Mouse (Mus musculus) stomach, embryonic 14.5 days (tissue): ENCODE data around the gene Socs5. TPM values are rescaled to one million over a fixed set of nuclear protein-coding genes. Genes with fewer than 3 reads are reported as not detected.

Experiments
- ATAC-seq: fragments of 200-750 bp; cut with Nextera tagmentation; 2 replicates; pipeline ENCODE4 v1.8.0; 2017; ENCODE audit warnings: low read depth, moderate TSS enrichment; ENCODE audit not compliant: insufficient number of reproducible peaks, insufficient read depth, low FRiP score
- H3K27ac ChIP-seq: fragments of 300-500 bp; sonication (generic); 2 replicates; pipeline ENCODE4 v1.5.1; 2014; ENCODE audit warnings: mild to moderate bottlenecking, low read length, moderate library complexity, mixed read lengths
- H3K27me3 ChIP-seq: fragments of 300-500 bp; sonication (generic); 2 replicates; pipeline ENCODE4 v1.6.1; 2014; ENCODE audit warnings: low read length, control low read depth, mixed read lengths; ENCODE audit not compliant: control insufficient read depth, insufficient read depth
- H3K36me3 ChIP-seq: fragments of 300-500 bp; sonication (generic); 2 replicates; pipeline ENCODE4 v1.6.1; 2014; ENCODE audit warnings: mild to moderate bottlenecking, control low read depth, low read length, moderate library complexity, mixed read lengths; ENCODE audit not compliant: control insufficient read depth, insufficient read depth
- H3K4me1 ChIP-seq: fragments of 300-500 bp; sonication (generic); 2 replicates; pipeline ENCODE4 v1.6.1; 2014; ENCODE audit warnings: low read length, control low read depth, mixed read lengths; ENCODE audit not compliant: control insufficient read depth, insufficient read depth
- H3K4me2 ChIP-seq: fragments of 300-500 bp; sonication (generic); replicated peaks from 2 replicates; pipeline ENCODE4 v1.6.1; 2014; ENCODE audit warnings: low read depth, low read length, control low read depth
- H3K4me3 ChIP-seq: fragments of 300-500 bp; sonication (generic); 2 replicates; pipeline ENCODE4 v1.5.1; 2014; ENCODE audit warnings: low read depth, low read length, control low read depth
- H3K9ac ChIP-seq: fragments of 300-500 bp; sonication (generic); replicated peaks from 2 replicates; pipeline ENCODE4 v1.6.1; 2014; ENCODE audit warnings: low read depth, mild to moderate bottlenecking, control low read depth, low read length, moderate library complexity, mixed read lengths
- H3K9me3 ChIP-seq: fragments of 300-500 bp; sonication (generic); 2 replicates; pipeline ENCODE4 v1.6.1; 2016; ENCODE audit warnings: low read depth, low read length, control low read depth; ENCODE audit not compliant: control insufficient read depth
- WGBS: fragments of 180-500 bp; shearing (Covaris S2); extraction: QIAGEN DNeasy Blood & Tissue Kit; methylation state at CpG from one replicate; pipeline ENCODE4 v1.1.7; 2014; 5-methylcytosine and 5-hydroxymethylcytosine counted together
- polyA plus RNA-seq: library from polyadenylated mRNA; unstranded; fragments of >200 nt; fragmentation: Nextera tagmentation; extraction: Ambion mirVana; gene quantifications from 2 replicates; pipeline ENCODE4 v1.2.1, GENCODE M21; 2014

Socs5 gene
- polyA plus RNA-seq, 1 experiment from 2014 or later: 15.9 TPM

- H3K36me3 ChIP-seq: no peaks in the 10 kb centered on the region
- H3K27me3 ChIP-seq: no peaks in the 10 kb centered on the region
- H3K4me2 ChIP-seq: no peak overlapping the region
- H3K9ac ChIP-seq: no peak overlapping the region
- no peak for ATAC-seq
- no peaks in the 10 kb centered on the region for H3K9me3 ChIP-seq
- H3K4me1 ChIP-seq: no peaks in the 10 kb centered on the region
- H3K27ac ChIP-seq: no peak overlapping the region
- H3K4me3 ChIP-seq: no peak overlapping the region
- 85% methylated on average over 7 of the region's 7 CpGs for WGBS
These were observed 26.8 kb upstream of the Socs5 start for GRCm38 (mm10) chr17:87080724-87081123.

DNA sequence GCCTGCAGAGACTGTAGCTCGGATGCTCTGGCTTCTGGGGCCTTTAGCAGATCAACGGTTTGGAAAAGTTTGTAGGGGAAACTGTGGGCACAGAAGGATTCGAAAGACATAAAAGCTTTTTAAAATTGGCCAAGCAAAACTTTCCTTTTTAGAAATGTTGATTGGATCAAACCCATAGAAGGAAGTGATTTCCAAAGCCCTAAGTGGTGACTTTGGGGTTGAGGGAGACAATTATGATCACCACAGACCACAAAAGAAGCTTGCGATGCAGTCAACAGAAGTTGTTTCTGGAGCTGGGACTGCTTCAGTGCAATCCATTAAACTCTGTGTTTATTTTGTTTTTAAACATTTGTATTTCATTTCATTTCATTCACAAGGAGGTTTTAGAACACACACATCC lies 24.9 kb upstream of the Socs5 start:
- Histone ChIP-seq H3K9me3 (no peaks in the 10 kb centered on the region), H3K4me1 (no peaks in the 10 kb centered on the region), H3K36me3 (no peaks in the 10 kb centered on the region), H3K4me2 (no peak overlapping the region), H3K27ac (no peak overlapping the region), H3K4me3 (no peak overlapping the region), H3K9ac (no peak overlapping the region), H3K27me3 (no peaks in the 10 kb centered on the region)
- 87% methylated on average over 4 of the region's 4 CpGs for WGBS
- ATAC-seq: no peak

DNA sequence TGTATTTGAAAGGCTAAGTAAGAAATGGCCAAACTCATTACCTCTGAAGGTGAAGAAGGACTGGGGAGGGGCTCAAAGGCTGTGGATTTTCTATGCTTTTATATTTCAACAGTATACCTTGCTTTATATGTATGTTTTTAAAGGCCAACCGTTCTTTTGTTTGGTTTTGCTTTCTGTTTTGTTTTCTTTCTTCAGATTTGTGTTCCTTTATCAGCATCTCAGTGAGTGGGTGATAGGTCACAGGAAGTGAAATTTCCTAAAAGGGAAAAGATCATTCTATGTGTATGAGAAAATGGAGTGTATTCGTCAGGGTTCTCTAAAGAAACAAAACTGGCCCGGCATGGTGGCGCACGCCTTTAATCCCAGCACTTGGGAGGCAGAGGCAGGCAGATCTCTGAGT lies 23.8 kb upstream of the Socs5 start:
- no peaks in the 10 kb centered on the region for H3K9me3 ChIP-seq
- no peak overlapping the region for H3K4me3 ChIP-seq
- ATAC-seq: no peak

DNA sequence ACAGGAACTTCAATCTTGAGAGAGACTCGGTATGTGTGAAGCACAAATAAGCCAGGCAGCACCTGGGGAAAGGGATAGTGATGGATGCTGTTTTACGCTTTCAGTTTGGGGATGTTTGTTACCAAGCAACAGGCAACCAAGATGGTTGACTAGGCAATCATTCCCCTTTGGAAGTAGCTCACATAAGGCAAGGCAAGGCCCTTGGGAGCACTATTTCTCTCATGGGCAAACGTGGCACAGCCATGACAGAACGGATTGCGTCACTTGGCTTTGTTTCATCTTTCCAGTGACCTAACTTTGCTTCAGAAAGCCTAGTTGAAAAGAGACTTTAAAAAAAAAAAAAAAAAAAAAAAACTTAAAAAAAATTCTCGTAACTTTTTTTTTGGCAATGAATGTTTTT lies 21.8 kb upstream of the Socs5 start:
- H3K9me3 ChIP-seq: no peaks in the 10 kb centered on the region
- WGBS: 80% methylated on average over 6 of the region's 6 CpGs
- no peak overlapping the region for H3K4me2 ChIP-seq
- no peak overlapping the region for H3K9ac ChIP-seq
- no peak for ATAC-seq
- no peaks in the 10 kb centered on the region for H3K27me3 ChIP-seq
- no peak overlapping the region for H3K4me3 ChIP-seq
- no peaks in the 10 kb centered on the region for H3K4me1 ChIP-seq
- H3K27ac ChIP-seq: no peak overlapping the region
- H3K36me3 ChIP-seq: no peaks in the 10 kb centered on the region

More for the DNA sequence above, 23.8 kb upstream of the Socs5 start:
- 86% methylated on average over 5 of the region's 5 CpGs for WGBS
- Histone ChIP-seq H3K36me3 (no peaks in the 10 kb centered on the region), H3K27me3 (no peaks in the 10 kb centered on the region), H3K4me2 (no peak overlapping the region), H3K27ac (no peak overlapping the region), H3K9ac (no peak overlapping the region), H3K4me1 (no peaks in the 10 kb centered on the region)

- Histone ChIP-seq H3K4me3 (no peak overlapping the region), H3K9ac (no peak overlapping the region), H3K36me3 (no peaks in the 10 kb centered on the region), H3K27me3 (no peaks in the 10 kb centered on the region), H3K4me1 (no peaks in the 10 kb centered on the region), H3K4me2 (no peak overlapping the region), H3K27ac (no peak overlapping the region), H3K9me3 (no peaks in the 10 kb centered on the region)
- 81% methylated on average over 7 of the region's 7 CpGs for WGBS
- ATAC-seq: no peak
These were observed 18.2 kb upstream of the Socs5 start for GRCm38 (mm10) chr17:87089296-87089695.

GRCm38 (mm10) chr17:87093061-87093460 lies 14.4 kb upstream of the Socs5 start:
- no peaks in the 10 kb centered on the region for H3K36me3 ChIP-seq
- WGBS: 75% methylated on average over 5 of the region's 5 CpGs
- no peak overlapping the region for H3K4me3 ChIP-seq
- H3K27ac ChIP-seq: no peak overlapping the region
- ATAC-seq: no peak
- H3K9ac ChIP-seq: no peak overlapping the region
- no peaks in the 10 kb centered on the region for H3K4me1 ChIP-seq
- H3K27me3 ChIP-seq: no peaks in the 10 kb centered on the region
- no peak overlapping the region for H3K4me2 ChIP-seq
- no peaks in the 10 kb centered on the region for H3K9me3 ChIP-seq

DNA sequence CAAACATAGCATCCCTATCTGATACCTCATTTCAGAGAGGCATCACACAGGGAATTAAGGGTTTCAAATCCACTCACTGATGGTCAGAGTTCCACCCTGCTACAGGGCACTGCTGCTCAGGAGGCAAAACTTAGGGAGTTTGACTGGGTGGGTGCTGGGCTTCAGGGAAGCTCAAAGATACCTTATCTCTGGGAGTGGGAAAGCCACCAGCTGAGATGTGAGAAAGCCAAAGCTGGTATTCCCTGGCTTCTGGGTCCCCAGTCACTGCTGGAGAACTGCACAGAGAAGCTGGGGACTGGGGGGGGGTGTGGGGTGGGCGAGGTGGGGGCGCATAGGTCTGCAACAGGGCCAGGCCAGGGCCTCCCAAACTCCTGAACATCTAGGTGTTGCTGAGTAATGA lies 10.5 kb upstream of the Socs5 start:
- no peak for ATAC-seq
- Histone ChIP-seq H3K4me3 (no peak overlapping the region), H3K36me3 (no peaks in the 10 kb centered on the region), H3K4me2 (no peak overlapping the region), H3K27ac (no peak overlapping the region), H3K27me3 (no peaks in the 10 kb centered on the region), H3K4me1 (no peaks in the 10 kb centered on the region), H3K9me3 (no peaks in the 10 kb centered on the region), H3K9ac (no peak overlapping the region)
- 57% methylated on average over 2 of the region's 2 CpGs for WGBS

DNA sequence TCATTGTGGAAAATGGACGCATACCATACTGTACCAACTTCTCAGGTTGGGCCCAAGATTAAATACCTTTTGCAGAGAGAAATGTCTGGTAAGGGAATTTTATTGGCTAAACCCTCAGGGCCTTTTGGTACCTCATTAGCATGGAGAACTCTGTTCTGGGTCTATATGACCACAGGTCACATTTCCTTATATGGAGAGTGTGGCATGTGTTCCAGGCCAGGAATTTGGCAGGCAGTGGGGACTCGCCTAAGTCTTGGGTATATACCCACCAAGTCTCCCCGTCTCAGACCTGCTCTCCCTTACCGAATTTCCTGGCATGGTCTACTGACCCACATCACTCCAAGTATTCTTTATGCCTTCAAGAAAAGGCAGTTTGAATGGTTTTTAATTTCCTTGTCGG lies 9.9 kb upstream of the Socs5 start:
- Histone ChIP-seq H3K27me3 (no peaks in the 10 kb centered on the region), H3K9ac (no peak overlapping the region)

GRCm38 (mm10) chr17:87100947-87101346 lies 6.5 kb upstream of the Socs5 start:
- Histone ChIP-seq H3K36me3 (no peaks in the 10 kb centered on the region), H3K27me3 (no peaks in the 10 kb centered on the region), H3K4me1 (peaks cover under 1% of the 10 kb centered on the region; the same call in 1 of the 2 replicates), H3K4me2 (no peak overlapping the region), H3K9me3 (no peaks in the 10 kb centered on the region), H3K4me3 (no peak overlapping the region), H3K9ac (no peak overlapping the region), H3K27ac (no peak overlapping the region)
- 74% methylated on average over 4 of the region's 4 CpGs for WGBS
- ATAC-seq: no peak

More for the DNA sequence above, 9.9 kb upstream of the Socs5 start:
- Histone ChIP-seq H3K4me1 (no peaks in the 10 kb centered on the region), H3K36me3 (no peaks in the 10 kb centered on the region), H3K4me2 (no peak overlapping the region), H3K9me3 (no peaks in the 10 kb centered on the region), H3K27ac (no peak overlapping the region), H3K4me3 (no peak overlapping the region)
- ATAC-seq: no peak
- WGBS: 89% methylated on average over 5 of the region's 5 CpGs
